Mouse (Mus musculus) embryonic facial prominence, embryonic 10.5 days (tissue): ENCODE data around the gene Ap5z1. TPM values are rescaled to one million over a fixed set of nuclear protein-coding genes. Genes with fewer than 3 reads are reported as not detected.

Source experiments
- DNase-seq: peaks from one replicate; pipeline ENCODE4 v3.0.0-alpha.2; 2017; ENCODE audit warnings: low spot score
- H3K27ac ChIP-seq: fragments of 300-500 bp; sonication (generic); replicated peaks from 2 replicates; pipeline ENCODE4 v1.5.1; 2016; ENCODE audit warnings: mild to moderate bottlenecking
- H3K27me3 ChIP-seq: fragments of 300-500 bp; sonication (generic); replicated peaks from 2 replicates; pipeline ENCODE4 v1.6.1; 2016; ENCODE audit warnings: low read depth, mild to moderate bottlenecking; ENCODE audit not compliant: poor library complexity, severe bottlenecking
- H3K36me3 ChIP-seq: fragments of 300-500 bp; sonication (generic); replicated peaks from 2 replicates; pipeline ENCODE4 v1.6.1; 2016; ENCODE audit warnings: mild to moderate bottlenecking, moderate library complexity
- H3K4me1 ChIP-seq: fragments of 300-500 bp; sonication (generic); 2 replicates; pipeline ENCODE4 v1.6.1; 2016
- H3K4me3 ChIP-seq: fragments of 300-500 bp; sonication (generic); 2 replicates; pipeline ENCODE4 v1.5.1; 2016; ENCODE audit warnings: mild to moderate bottlenecking, moderate library complexity
- H3K9me3 ChIP-seq: fragments of 300-500 bp; sonication (generic); 2 replicates; pipeline ENCODE4 v1.6.1; 2016; ENCODE audit warnings: mild to moderate bottlenecking
- WGBS: fragments of 180-500 bp; shearing (Covaris S2); methylation state at CpG from one replicate; pipeline ENCODE4 v1.1.7; 2016; 5-methylcytosine and 5-hydroxymethylcytosine counted together
- polyA plus RNA-seq: library from polyadenylated mRNA; unstranded; fragments of >200 nt; fragmentation: Nextera tagmentation; extraction: Ambion mirVana; gene quantifications from 2 replicates; pipeline ENCODE4 v1.2.1, GENCODE M21; 2016

Ap5z1 gene
- polyA plus RNA-seq, result 14.1 and 14.8 TPM in 2 replicates

DNA sequence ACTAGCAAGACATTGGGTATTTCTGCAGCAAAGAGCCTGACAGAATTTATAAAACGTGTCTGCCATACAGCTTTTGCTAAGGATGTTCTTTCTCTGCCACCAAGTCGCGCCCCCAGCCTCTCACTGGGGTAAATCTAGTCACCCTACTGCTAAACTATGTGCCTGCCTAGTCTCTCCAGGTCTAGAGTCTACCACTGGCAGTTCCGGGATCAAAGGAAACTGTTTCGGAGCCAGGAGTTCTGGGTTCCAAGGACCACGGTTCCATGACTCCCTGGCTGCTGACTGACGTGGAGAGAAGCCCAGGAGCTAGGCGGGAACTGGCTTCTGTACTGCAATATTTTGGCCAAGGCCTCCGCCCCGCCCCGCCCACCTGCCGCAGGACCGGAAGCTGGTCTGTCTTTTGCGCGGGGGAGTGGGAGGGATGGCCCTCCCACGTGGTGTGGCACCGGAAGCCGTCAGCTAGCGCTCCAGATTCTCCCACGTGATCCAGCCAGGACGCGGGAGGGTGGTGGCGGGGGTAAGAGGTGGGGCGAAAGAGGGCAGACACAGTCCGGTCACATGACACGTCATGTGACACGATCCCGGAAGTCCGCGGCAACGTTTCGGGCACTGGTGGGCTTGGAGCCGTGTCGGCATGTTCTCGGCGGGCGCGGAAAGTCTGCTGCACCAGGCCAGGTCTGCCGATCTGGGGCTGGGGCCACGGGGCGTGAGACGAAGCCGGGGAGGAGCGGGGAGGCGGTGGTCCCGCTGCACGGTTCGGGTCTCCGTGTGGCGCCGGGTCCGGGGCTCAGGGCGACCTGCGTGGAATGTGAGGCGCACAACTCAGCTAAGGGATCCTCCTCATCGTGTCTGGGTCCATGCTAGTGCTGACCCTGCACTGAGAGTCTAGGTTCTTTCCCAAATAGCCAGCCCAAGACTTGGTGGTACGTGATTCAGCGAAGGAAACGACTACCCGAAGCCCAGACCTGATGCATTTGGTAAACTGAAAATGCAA, at the start of gene Ap5z1:
Gene Ap5z1, plus strand, starts transcription at position 484 of the 994 bp plus-strand sequence.
- peak within 1 kb of the TSS; percentile 79 for H3K27ac ChIP-seq
- H3K4me3 ChIP-seq, result peak within 1 kb of the TSS; percentile 96
- peaks cover 19% of the 10 kb centered on the region for H3K4me1 ChIP-seq
- H3K36me3 ChIP-seq, result peaks cover 51% of the 10 kb centered on the region
- H3K27me3 ChIP-seq, result no peaks in the 10 kb centered on the region
- WGBS, result 2% methylated on average over 60 of the region's 60 CpGs
- H3K9me3 ChIP-seq, result no peaks in the 10 kb centered on the region
- peak; percentile 98 for DNase-seq

GRCm38 (mm10) chr5:142415401-142415800, 48.3 kb upstream of the Ap5z1 start:
- Histone ChIP-seq H3K9me3 (no peaks in the 10 kb centered on the region), H3K36me3 (peaks cover 51% of the 10 kb centered on the region), H3K27ac (no peak overlapping the region), H3K27me3 (no peaks in the 10 kb centered on the region), H3K4me1 (peaks cover 65% of the 10 kb centered on the region), H3K4me3 (no peak overlapping the region)
- WGBS, result 71% methylated on average over 6 of the region's 6 CpGs
- DNase-seq, result no peak

DNA sequence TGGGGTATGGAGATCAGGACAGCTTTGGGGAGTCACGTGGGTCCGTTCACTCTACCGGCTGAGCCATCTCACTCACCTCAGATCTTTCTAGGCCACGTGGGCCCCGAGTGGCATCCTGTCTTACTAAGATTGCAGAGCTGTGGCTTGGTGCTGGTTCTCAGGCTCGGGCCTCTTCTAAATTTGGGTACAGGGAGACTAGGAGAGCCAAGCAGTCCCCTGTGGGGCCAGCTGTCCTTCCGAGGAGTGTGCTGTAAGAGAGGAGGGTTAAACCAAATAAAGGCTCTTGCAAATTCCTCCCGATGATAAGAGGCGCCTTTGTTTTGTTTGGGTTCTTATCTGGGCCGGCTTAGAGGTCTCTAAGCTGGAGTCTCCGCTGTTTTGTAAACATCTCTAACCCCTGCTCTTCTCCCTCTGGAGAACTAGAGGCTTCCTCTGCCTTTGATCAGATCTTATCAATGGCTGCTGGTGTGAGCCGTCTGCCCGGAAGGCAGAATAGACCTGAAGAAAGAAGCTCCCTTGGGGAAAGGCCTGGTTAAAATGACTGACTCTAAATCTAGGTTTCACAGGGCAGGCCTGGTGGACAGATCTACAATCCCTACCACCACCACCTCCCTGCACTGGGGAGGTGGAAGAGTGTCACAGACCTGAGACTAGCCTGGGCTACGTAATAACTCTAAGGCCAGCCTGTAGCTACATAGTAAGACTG, 47.5 kb upstream of the Ap5z1 start:
- H3K4me1 ChIP-seq, result peaks cover 57% of the 10 kb centered on the region
- peak overlapping the region; percentile 63 for H3K27ac ChIP-seq
- DNase-seq, result no peak
- 13% methylated on average over 14 of the region's 14 CpGs for WGBS
- H3K4me3 ChIP-seq, result no peak overlapping the region
- no peaks in the 10 kb centered on the region for H3K9me3 ChIP-seq
- H3K36me3 ChIP-seq, result peaks cover 52% of the 10 kb centered on the region
- H3K27me3 ChIP-seq, result no peaks in the 10 kb centered on the region

- 71% methylated on average over 3 of the region's 3 CpGs for WGBS
- peak overlapping the region; percentile 44; the same call in 1 of the 2 replicates for H3K27ac ChIP-seq
- H3K9me3 ChIP-seq, result no peaks in the 10 kb centered on the region
- no peak overlapping the region for H3K4me3 ChIP-seq
- peaks cover 56% of the 10 kb centered on the region for H3K4me1 ChIP-seq
- H3K36me3 ChIP-seq, result peaks cover 58% of the 10 kb centered on the region
- no peaks in the 10 kb centered on the region for H3K27me3 ChIP-seq
- DNase-seq, result no peak
These were observed 46.6 kb upstream of the Ap5z1 start for GRCm38 (mm10) chr5:142417104-142417503.

DNA sequence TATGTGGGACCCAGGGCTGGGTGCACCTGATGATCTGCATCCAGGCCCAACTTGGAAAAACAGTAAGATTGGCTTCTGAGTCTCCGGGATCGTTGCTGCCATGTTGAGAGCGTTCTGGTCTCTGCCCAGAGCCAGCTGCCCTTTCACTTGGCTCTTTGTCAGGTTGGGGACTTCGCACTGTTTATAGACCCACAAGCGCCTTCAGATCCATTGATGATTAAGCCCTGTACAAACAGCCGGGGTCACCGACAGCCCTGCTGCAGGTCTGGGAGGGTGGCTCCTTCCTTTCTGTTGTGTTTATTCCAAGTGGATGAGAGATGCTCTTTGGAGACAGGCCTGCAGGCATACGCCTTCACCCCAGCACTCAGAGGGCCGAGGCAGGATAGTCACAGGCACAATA, 45.9 kb upstream of the Ap5z1 start:
- H3K9me3 ChIP-seq, result no peaks in the 10 kb centered on the region
- H3K4me1 ChIP-seq, result peaks cover 49% of the 10 kb centered on the region
- DNase-seq, result no peak
- peaks cover 60% of the 10 kb centered on the region for H3K36me3 ChIP-seq
- no peaks in the 10 kb centered on the region for H3K27me3 ChIP-seq
- no peak overlapping the region for H3K4me3 ChIP-seq
- H3K27ac ChIP-seq, result 0 out of 2 replicates have a peak overlapping the region, but pooled peaks have one; percentile 1
- 76% methylated on average over 9 of the region's 9 CpGs for WGBS

DNA sequence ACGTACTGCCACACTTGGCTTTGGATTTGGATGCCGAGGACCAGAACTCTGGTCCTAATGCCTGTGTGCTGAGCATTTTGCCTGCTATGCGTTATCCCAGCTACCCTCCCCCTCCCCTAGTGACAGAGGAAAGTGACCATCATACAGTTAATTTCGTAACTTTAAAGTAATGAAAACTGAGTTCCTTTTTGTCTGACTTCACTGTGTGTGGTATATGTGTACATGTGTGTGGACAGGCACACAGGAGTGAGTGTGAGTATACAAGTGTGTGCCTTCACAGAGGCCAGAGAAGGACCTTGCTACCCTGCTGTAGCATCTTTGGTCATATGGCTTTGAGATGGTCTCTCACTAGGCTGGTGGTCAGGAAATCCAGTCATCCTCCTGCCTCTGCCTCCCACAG, 45.3 kb upstream of the Ap5z1 start:
- Histone ChIP-seq H3K36me3 (peaks cover 63% of the 10 kb centered on the region), H3K27me3 (no peaks in the 10 kb centered on the region), H3K4me3 (no peak overlapping the region), H3K27ac (0 out of 2 replicates have a peak overlapping the region, but pooled peaks have one; percentile 1), H3K9me3 (no peaks in the 10 kb centered on the region), H3K4me1 (peaks cover 44% of the 10 kb centered on the region)
- WGBS, result 87% methylated on average over 4 of the region's 4 CpGs
- DNase-seq, result no peak

GRCm38 (mm10) chr5:142420317-142420716, 43.4 kb upstream of the Ap5z1 start:
- peaks cover 72% of the 10 kb centered on the region for H3K36me3 ChIP-seq
- no peaks in the 10 kb centered on the region for H3K27me3 ChIP-seq
- H3K4me3 ChIP-seq, result no peak overlapping the region
- no peaks in the 10 kb centered on the region for H3K9me3 ChIP-seq
- 95% methylated on average over 4 of the region's 4 CpGs for whole genome bisulfite sequencing
- no peak overlapping the region for H3K27ac ChIP-seq
- no peak for DNase-seq
- peaks cover 37% of the 10 kb centered on the region for H3K4me1 ChIP-seq

- Histone ChIP-seq H3K36me3 (peaks cover 75% of the 10 kb centered on the region), H3K27ac (no peak overlapping the region), H3K4me3 (no peak overlapping the region), H3K9me3 (no peaks in the 10 kb centered on the region), H3K27me3 (no peaks in the 10 kb centered on the region), H3K4me1 (peaks cover 38% of the 10 kb centered on the region)
- no peak for DNase-seq
- WGBS, result 92% methylated on average over 9 of the region's 9 CpGs
These were observed 42.8 kb upstream of the Ap5z1 start for GRCm38 (mm10) chr5:142420920-142421319.

GRCm38 (mm10) chr5:142421886-142422285, 41.9 kb upstream of the Ap5z1 start:
- 89% methylated on average over 5 of the region's 5 CpGs for WGBS
- peaks cover 37% of the 10 kb centered on the region for H3K4me1 ChIP-seq
- H3K4me3 ChIP-seq, result no peak overlapping the region
- DNase-seq, result no peak
- no peaks in the 10 kb centered on the region for H3K9me3 ChIP-seq
- H3K36me3 ChIP-seq, result peaks cover 80% of the 10 kb centered on the region
- H3K27me3 ChIP-seq, result no peaks in the 10 kb centered on the region
- H3K27ac ChIP-seq, result no peak overlapping the region

DNA sequence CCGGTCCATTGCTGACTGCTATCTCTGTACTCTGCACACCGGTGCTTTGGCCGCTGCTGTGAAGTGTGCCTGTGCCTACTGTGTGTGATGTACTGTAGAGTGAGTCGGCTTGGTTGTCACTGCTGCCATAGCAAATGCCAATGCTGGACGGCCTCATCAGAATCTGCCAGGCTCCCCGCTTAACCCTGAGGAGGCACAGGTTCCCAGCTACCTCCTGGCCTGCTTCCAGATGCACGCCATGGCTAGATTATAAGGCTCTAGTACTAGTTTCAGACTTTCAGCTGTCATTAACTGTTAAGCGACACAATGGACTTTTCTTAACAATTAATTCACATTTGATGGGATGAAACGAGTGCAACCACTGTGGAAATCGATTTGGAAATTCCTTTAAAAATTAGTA, 40.6 kb upstream of the Ap5z1 start:
- Histone ChIP-seq H3K4me1 (peaks cover 39% of the 10 kb centered on the region), H3K36me3 (peaks cover 75% of the 10 kb centered on the region), H3K27ac (no peak overlapping the region), H3K9me3 (no peaks in the 10 kb centered on the region), H3K4me3 (no peak overlapping the region), H3K27me3 (no peaks in the 10 kb centered on the region)
- DNase-seq, result no peak
- 96% methylated on average over 10 of the region's 10 CpGs for WGBS

- H3K27me3 ChIP-seq, result no peaks in the 10 kb centered on the region
- H3K9me3 ChIP-seq, result no peaks in the 10 kb centered on the region
- peaks cover 70% of the 10 kb centered on the region for H3K36me3 ChIP-seq
- 61% methylated on average over 3 of the region's 3 CpGs for WGBS
- peaks cover 44% of the 10 kb centered on the region for H3K4me1 ChIP-seq
- no peak for DNase-seq
- no peak overlapping the region for H3K27ac ChIP-seq
- H3K4me3 ChIP-seq, result no peak overlapping the region
These were observed 40.0 kb upstream of the Ap5z1 start for GRCm38 (mm10) chr5:142423701-142424100.

DNA sequence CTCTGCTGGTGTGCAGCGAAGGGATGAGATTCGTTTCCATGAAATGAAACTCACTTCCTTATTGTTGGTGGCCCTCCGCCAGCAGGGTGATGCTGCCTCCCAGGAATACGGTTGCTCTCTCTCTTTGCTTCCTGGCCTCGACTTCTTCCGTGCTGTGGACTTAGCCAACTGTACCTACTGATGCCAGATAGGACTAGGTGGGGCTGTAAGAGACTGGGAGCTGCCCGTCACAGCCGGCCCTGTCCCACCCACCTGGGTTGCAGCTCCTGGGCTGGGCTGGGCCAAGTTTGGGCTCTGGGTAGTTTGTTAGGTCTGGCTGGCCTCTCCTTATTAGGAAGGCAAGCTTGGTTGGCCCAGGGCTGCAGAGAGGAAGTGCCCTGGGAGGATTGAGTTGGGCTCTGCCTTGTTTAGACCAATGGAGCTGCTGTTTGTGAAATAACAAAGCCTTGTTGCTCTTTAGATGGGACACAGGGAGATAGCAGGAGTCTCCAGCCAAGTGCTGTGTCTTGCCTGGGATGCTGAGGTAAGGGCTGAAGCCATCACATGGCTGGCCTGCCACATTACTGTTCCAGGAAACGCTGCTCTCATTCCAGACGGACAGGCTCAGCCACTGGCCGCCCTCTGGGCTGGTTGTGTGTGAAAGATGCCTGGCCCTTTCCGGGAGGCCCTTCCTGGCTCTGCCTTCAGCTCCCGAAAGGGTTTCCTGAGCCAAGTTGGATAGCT, 39.0 kb upstream of the Ap5z1 start:
- Histone ChIP-seq H3K27ac (peak overlapping the region; percentile 72), H3K4me1 (peaks cover 44% of the 10 kb centered on the region), H3K36me3 (peaks cover 60% of the 10 kb centered on the region), H3K4me3 (no peak overlapping the region), H3K27me3 (no peaks in the 10 kb centered on the region), H3K9me3 (no peaks in the 10 kb centered on the region)
- no peak for DNase-seq
- 65% methylated on average over 13 of the region's 13 CpGs for WGBS
